Mouse (Mus musculus) adrenal gland (tissue): ENCODE results near the gene Pgs1.

Experiments
- intact Hi-C: fragments of 180-260 bp; cut with DNase I; formaldehyde crosslinking; loops from one replicate; pipeline ENCODE4 v1.15.1; 2025
- microRNA-seq, 2 experiments: library from miRNA; unstranded; fragments of <30 nt; microRNA quantifications; one replicate each; pipeline ENCODE4; 2019

Gene Pgs1

GRCm38 (mm10) chr11:118034395-118034794, 48.3 kb downstream of the Pgs1 start:
- intact Hi-C loops, result no loop called here

- intact Hi-C loops, result no loop called here
These were observed 49.0 kb downstream of the Pgs1 start for GRCm38 (mm10) chr11:118035068-118035467.

- intact Hi-C loops, result no loop called here
These were observed 56.7 kb downstream of the Pgs1 start for GRCm38 (mm10) chr11:118042791-118043190.

- intact Hi-C loops, result no loop called here
These were observed 57.3 kb downstream of the Pgs1 start for GRCm38 (mm10) chr11:118043293-118043907.

- intact Hi-C loops, result no loop called here
These were observed 63.5 kb downstream of the Pgs1 start for GRCm38 (mm10) chr11:118049641-118050040.

- intact Hi-C loops, result no loop called here
These were observed 64.1 kb downstream of the Pgs1 start for GRCm38 (mm10) chr11:118050174-118050573.

- intact Hi-C loops, result no loop called here
These were observed 72.3 kb downstream of the Pgs1 start for GRCm38 (mm10) chr11:118058367-118058766.

- intact Hi-C loops, result no loop called here
These were observed 72.8 kb downstream of the Pgs1 start for GRCm38 (mm10) chr11:118058872-118059271.

GRCm38 (mm10) chr11:118060038-118060437, 73.9 kb downstream of the Pgs1 start:
- intact Hi-C loops, result no loop called here

GRCm38 (mm10) chr11:118067588-118067987, 81.5 kb downstream of the Pgs1 start:
- intact Hi-C loops, result no loop called here

GRCm38 (mm10) chr11:118068812-118069332, 82.8 kb downstream of the Pgs1 start:
- intact Hi-C loops, result no loop called here

GRCm38 (mm10) chr11:118071227-118071912, 85.3 kb downstream of the Pgs1 start:
- intact Hi-C loops, result no loop called here

Small RNA genes lying within 50 kb of the gene (microRNA-seq; reads per million reads assigned to microRNA genes)
- 0.80 to 2.7 reads per million in 2 experiments for gene Mir6933
